Mouse (Mus musculus) CH12.LX (cell line): ENCODE measurements around the gene Soat1.

ENCODE experiments used
- CTCF ChIP-seq, 2 experiments: IDR thresholded peaks in 1 of 2; conservative IDR thresholded peaks in 1 of 2; 2 replicates each; pipeline ENCODE4 v1.5.1; 2011 to 2012; ENCODE audit warnings: low read depth in 2 of 2, low read length in 2 of 2, improper control_type of control experiment in 1 of 2, inconsistent platforms in 1 of 2, mild to moderate bottlenecking in 1 of 2, moderate library complexity in 1 of 2
- USF1 ChIP-seq: IDR thresholded peaks from 2 replicates; pipeline ENCODE4 v1.6.1; 2014; ENCODE audit warnings: low read depth, mild to moderate bottlenecking, inconsistent platforms, low read length, improper control_type of control experiment

DNA sequence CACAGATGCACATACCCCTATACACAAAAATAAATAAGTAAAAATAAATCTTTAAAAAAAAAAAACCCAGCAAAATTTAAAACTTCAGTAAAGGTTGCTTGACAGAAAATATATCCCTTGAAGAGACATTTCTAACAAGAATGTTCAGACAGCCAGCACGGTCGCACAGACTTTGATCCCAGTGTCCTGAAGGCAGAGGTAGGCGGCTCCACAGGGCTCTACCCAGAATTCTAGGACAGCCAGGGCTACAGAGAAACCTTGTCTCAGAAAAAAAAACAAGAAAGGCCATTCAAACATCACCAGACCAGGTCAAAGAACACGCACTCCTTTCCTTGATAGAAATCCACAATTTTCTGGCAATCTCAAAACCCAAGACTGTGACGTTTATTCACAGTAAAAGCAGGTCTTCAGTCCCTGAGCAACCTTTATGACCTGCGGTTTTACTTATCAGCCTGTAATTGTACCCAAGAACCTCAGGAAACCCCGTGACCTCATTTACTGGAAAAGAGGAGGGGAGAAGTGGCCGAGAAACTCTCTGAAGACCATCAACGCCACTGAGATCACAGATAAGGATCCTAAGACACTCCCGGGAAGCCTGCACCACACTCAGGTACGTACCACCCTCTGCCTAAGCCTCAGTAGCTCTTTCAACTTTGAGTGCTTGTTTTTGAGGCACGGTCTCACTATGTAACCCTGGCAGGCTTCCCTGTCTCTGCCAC lies 11.7 kb downstream of the Soat1 start:
- TF ChIP-seq CTCF (conservative IDR thresholded peaks at IDR 0.05 in 1 of 2, IDR thresholded peaks at IDR 0.05 in 1 of 2; ENCODE audit: low read depth in 2 of 2, low read length in 2 of 2) (no peak), USF1 (no peak)
